Mouse (Mus musculus) ovary, postnatal 14 days (tissue): ENCODE data around the gene Cela3a.
"Not testable (repeated sequence)": the region's sequence is repeated elsewhere in the genome, so short reads cannot be mapped to it uniquely, and the experiment has no call there.

Experiments used
- DNase-seq: peaks from one replicate; pipeline ENCODE4 v3.0.0; 2022; ENCODE audit warnings: low spot score

Cela3a gene

DNA sequence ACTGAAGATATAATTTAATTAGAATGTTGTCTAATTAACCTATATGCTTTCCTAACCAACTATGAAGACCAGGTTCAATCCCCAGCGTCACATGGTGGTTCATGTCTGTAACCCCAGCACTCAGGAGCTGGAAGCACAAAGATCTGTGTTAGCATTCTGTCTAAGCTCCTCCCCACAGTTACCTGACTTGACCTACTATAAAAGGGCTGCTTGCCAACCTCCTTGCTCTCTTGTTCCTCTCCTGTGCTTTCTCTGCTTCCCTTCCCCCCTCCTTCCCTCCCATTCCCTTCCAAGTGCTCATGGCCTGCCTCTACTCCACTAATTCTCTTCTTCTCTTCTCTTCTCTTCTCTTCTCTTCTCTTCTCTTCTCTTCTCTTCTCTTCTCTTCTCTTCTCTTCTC, 5.3 kb upstream of the Cela3a start:
- no peak for DNase-seq

GRCm38 (mm10) chr4:137412185-137412709, 2.7 kb upstream of the Cela3a start:
- DNase-seq: not testable (repeated sequence)

GRCm38 (mm10) chr4:137405571-137405970, 4.0 kb downstream of the Cela3a start:
- no peak for DNase-seq

GRCm38 (mm10) chr4:137396641-137397525, 12.7 kb downstream of the Cela3a start:
- peak; percentile 35 for DNase-seq

DNA sequence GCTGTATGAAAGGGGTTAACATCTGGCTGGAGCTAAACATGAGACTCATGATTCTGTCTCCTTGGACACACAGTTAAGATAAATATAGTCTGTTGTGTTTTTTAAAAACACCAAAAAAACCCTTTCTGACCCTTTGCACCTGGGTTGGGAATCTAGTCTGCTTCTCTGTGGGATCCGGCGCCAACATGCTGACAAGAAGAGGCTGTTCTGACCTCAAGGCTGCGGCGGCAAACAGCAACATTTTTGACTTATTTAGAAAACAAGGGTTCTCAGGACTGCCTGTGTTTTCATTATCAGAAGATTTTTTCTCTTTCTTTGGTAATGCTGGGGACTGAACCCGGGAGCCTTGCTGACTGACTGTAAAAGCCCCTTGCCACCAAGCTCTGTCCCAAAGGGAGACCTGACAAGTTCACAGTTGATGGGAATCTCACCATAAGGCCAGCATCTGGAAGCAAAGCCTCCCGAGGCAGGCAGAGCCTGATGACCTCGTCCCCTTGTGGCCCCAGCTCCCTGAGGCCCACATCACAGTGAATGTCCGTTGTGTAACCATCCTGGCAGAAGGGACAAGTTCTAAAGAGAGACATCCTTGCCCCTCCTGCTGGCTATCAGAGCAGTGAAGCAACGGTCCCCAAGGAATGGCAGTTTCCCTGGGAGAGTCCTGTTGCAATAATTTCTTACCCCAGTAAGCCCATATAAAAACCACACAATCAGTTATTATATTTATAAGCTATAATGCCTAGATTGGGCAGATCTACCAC, 16.0 kb downstream of the Cela3a start:
- peak; percentile 25 for DNase-seq

GRCm38 (mm10) chr4:137392874-137393273, 16.7 kb downstream of the Cela3a start:
- no peak for DNase-seq

DNA sequence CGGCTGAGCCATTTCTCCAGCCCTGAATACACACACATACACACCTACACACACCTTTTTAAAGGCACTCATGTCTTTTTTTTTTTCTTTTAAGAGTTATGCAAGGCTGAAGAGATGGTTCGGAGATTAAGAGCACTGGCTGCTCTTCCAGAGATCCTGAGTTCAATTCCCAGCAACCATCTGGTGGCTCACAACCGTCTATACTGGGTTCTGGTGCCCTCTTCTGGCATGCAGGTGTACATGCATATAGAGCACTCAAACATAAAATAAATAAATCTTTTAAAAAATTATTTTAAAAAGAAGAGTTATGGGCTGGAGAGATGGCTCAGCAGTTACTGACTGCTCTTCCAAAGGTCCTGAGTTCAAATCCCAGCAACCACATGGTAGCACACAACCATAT, 18.3 kb downstream of the Cela3a start:
- DNase-seq: no peak

- DNase-seq: no peak
Measured at GRCm38 (mm10) chr4:137390196-137390595, 19.4 kb downstream of the Cela3a start.

GRCm38 (mm10) chr4:137388983-137389382, 20.6 kb downstream of the Cela3a start:
- DNase-seq: no peak

DNA sequence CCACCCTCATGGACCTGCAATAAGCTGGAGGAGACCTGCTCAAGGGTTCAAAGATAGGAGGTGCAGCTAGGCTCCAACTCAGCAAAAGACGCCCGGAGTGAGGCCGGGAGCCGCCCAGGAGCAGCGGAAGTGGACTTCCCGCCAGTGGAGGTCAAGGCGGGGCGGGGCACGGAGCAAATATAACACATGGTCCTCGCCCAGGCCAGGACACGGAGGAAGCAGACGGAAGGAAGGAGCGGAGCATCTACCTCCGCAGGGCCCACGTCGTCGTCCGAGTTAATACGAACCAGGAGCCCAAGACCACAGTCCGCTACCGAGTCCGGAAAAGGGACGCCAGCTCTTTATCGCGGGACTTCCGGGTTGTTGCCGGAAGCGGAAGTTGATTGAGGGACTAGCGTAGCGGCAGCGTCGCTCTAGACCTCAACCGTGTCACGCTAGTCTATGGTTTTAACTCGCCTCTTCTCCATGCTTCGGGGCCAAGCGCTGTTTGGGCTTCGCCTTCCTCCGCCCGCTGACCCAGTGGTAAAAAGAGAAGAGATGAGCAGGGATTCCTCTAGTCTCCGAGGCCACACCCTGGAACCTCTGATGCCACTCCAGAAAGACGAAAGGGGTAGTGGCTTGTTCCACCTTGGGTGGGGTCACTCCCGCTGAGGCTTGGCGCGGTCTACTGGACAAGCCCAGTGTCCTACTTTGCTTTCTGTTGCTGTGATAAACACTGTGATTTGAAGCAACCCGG, 21.4 kb downstream of the Cela3a start:
- peak; percentile 73 for DNase-seq

DNA sequence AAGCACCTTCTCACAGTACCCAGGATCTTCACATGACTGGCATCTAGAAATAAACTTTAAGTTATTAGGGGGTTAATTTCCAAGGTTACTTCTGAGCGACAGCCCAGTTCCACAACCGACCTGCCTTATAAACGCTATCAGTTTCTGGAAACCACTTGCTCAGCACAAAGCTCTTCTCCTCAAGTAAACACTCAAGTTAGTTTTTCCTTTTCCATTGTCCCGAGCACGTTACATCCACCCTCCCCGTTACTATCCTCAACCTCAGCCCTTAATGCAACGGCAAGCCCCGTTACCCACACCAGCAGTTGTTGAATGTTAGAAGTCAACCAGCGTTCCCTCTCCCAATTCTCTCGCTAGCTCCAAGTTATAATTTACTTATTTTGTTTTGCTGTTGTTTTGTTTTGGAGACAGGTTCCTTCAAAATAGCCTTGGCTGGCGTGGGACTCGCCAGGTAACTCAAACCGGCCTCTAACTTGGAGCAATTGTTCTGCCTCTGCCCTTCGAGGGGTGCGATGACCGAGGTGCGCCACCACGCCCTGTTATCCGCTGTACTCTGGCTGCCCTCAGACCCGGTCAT, 22.0 kb downstream of the Cela3a start:
- DNase-seq: no peak

GRCm38 (mm10) chr4:137380702-137381605, 28.6 kb downstream of the Cela3a start:
- DNase-seq: no peak

- DNase-seq: no peak
Measured at GRCm38 (mm10) chr4:137379713-137380255, 29.8 kb downstream of the Cela3a start.

DNA sequence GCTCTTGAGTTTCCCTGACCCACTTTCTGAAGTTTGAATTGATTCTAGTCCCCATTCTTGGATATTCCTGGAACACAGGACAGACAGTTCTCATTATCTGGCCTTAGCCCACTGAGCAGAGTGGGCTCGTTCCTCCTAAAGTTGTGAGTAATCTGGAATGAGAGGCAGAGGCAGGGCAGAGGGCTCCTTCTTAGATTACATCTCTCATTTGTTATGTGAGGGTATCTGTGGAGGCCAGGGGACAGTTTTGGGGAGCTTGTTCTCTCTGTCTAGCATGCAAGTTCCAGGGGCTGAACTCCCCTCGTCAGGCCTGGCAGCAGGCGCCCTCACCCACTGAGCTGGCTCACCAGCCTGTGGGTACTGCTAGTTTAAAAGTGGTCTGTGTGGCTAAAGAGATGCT, 30.5 kb downstream of the Cela3a start:
- DNase-seq: no peak

- DNase-seq: no peak
Measured at GRCm38 (mm10) chr4:137377526-137378304, 31.9 kb downstream of the Cela3a start.

GRCm38 (mm10) chr4:137376778-137377177, 32.8 kb downstream of the Cela3a start:
- DNase-seq: no peak

GRCm38 (mm10) chr4:137375314-137376278, 34.0 kb downstream of the Cela3a start:
- no peak for DNase-seq

GRCm38 (mm10) chr4:137373711-137374110, 35.9 kb downstream of the Cela3a start:
- no peak for DNase-seq
